Mouse (Mus musculus): Measurements from ENCODE around the gene Wwox.

DNA sequence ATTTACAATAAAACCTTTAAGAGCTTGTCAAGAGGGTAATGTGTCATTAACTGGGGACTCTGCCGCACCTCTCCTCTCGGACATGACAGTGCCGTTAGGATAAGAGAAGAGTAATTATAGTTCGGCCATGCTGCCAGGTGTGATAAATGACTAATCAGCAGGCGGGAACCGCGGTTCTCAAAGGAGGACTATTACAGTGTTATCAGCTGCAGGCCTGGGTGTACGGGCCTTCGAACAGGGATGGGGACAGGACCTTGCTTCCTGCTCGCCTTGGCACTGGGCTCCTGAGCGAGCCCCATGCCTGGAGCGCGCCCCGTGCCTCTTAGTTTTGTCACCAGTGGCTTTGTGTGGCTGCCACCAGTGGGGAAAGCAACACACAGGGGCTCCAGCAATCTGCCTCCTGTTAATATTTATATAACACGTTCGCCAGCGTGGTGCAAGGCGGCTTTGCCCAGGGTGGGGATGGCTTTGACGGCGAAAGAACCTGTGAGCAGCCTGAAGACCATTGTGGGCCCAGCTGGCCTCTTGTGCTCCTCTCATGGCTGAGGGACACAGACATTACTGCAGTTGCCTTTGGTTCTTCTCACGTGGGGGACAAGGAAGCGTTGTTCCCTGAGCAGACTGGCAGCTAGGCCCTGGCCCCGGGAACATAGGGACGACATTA is 711.1 kb downstream of the Wwox start:
- no peak for TF ChIP-seq MAFK (IDR thresholded peaks at IDR 0.05; ENCODE audit: insufficient read depth, low read depth, low read length)
- no peak for TF ChIP-seq HCFC1 (IDR thresholded peaks at IDR 0.05; ENCODE audit: borderline replicate concordance, insufficient read depth, low read length)
- TF ChIP-seq CHD2 (IDR thresholded peaks at IDR 0.05; ENCODE audit: low read depth, low read length) = no peak

Measured in ES-E14 (cell line).